In genomic region chr16:26597307-26597706, GRCm38 (mm10) we compare ENCODE assay signal across 10 mouse cellular contexts. TPM values are rescaled to one million over a fixed set of nuclear protein-coding genes. Genes with fewer than 3 reads are reported as not detected.
DNase-seq lines count a peak whose midpoint lies in the region; ATAC-seq lines count a peak whose summit lies in the region.
"Had no signal": no experiment of that assay in that cellular context is flagged by ENCODE, and none has a peak within 500 bp of the region (broad histone marks: within the 10 kb centered on the region; RNA-seq: fewer than 3 reads in every experiment).

No protein-coding gene starts in this region.

- peak; percentile 17; the same call in 1 of the 2 replicates for ATAC-seq in midbrain, embryonic 16.5 days
- no peak for ATAC-seq in midbrain, embryonic 15.5 days (replicated peaks)
- 0 out of 2 replicates have a peak, but pooled peaks have one; percentile 9 for ATAC-seq in megakaryocyte progenitor cell, adult 5-6 weeks (replicated peaks; ENCODE audit: poor library complexity)
- ATAC-seq in forebrain, embryonic 13.5 days, result no peak

- H3K9me3 ChIP-seq in midbrain, embryonic 16.5 days (replicated peaks; ENCODE audit: control insufficient read depth, low read length, poor library complexity, severe bottlenecking), result no peaks in the 10 kb centered on the region
- H3K9me3 ChIP-seq in midbrain, embryonic 15.5 days, result no peaks in the 10 kb centered on the region
- H3K9me3 ChIP-seq in forebrain, embryonic 13.5 days (replicated peaks), result no peaks in the 10 kb centered on the region

- peak; percentile 49 for DNase-seq in adrenal gland, postnatal 10 days
- DNase-seq in adrenal gland, adult 18-20 months (ENCODE audit: low spot score in 2 of 2), result no peak
- peak; percentile 6 for DNase-seq in kidney, adult 18-20 months
- DNase-seq in cerebellum, postnatal 14 days, result no peak
- DNase-seq: cerebellum, adult 18-20 months had no signal

- no peak overlapping the region for H3K4me2 ChIP-seq in midbrain, embryonic 16.5 days (ENCODE audit: low read length)
- no peak overlapping the region for H3K4me2 ChIP-seq in midbrain, embryonic 15.5 days
- H3K4me2 ChIP-seq in forebrain, embryonic 13.5 days, result no peak overlapping the region

- 69% methylated on average over 7 of the region's 7 CpGs for WGBS in midbrain, embryonic 16.5 days
- 65% methylated on average over 7 of the region's 7 CpGs for WGBS in midbrain, embryonic 15.5 days
- 73% methylated on average over 7 of the region's 7 CpGs for WGBS in forebrain, embryonic 13.5 days

- H3K27ac ChIP-seq in midbrain, embryonic 16.5 days (ENCODE audit: low read length), result no peak overlapping the region
- H3K27ac ChIP-seq in midbrain, embryonic 15.5 days, result no peak overlapping the region
- no peak overlapping the region for H3K27ac ChIP-seq in forebrain, embryonic 13.5 days
- H3K27ac ChIP-seq: macrophage had no signal

- no peak overlapping the region for H3K9ac ChIP-seq in midbrain, embryonic 16.5 days (ENCODE audit: low read depth, low read length)
- no peak overlapping the region for H3K9ac ChIP-seq in midbrain, embryonic 15.5 days
- no peak overlapping the region for H3K9ac ChIP-seq in forebrain, embryonic 13.5 days

- no peaks in the 10 kb centered on the region for H3K36me3 ChIP-seq in midbrain, embryonic 16.5 days (ENCODE audit: control insufficient read depth, insufficient read depth, low read length)
- no peaks in the 10 kb centered on the region for H3K36me3 ChIP-seq in midbrain, embryonic 15.5 days (replicated peaks)
- no peaks in the 10 kb centered on the region for H3K36me3 ChIP-seq in forebrain, embryonic 13.5 days (ENCODE audit: poor library complexity, severe bottlenecking)

- no peaks in the 10 kb centered on the region for H3K4me1 ChIP-seq in midbrain, embryonic 16.5 days (ENCODE audit: control insufficient read depth, insufficient read depth, low read length)
- H3K4me1 ChIP-seq in midbrain, embryonic 15.5 days, result peaks cover 7% of the 10 kb centered on the region; the same call in 1 of the 2 replicates
- peaks cover 12% of the 10 kb centered on the region; the same call in 1 of the 2 replicates for H3K4me1 ChIP-seq in forebrain, embryonic 13.5 days

- no peaks in the 10 kb centered on the region for H3K27me3 ChIP-seq in midbrain, embryonic 16.5 days (ENCODE audit: control insufficient read depth, insufficient read depth, low read depth, low read length)
- no peaks in the 10 kb centered on the region for H3K27me3 ChIP-seq in midbrain, embryonic 15.5 days (replicated peaks)
- no peaks in the 10 kb centered on the region for H3K27me3 ChIP-seq in forebrain, embryonic 13.5 days

- no peak overlapping the region for H3K4me3 ChIP-seq in midbrain, embryonic 16.5 days (ENCODE audit: low read depth, low read length)
- H3K4me3 ChIP-seq in midbrain, embryonic 15.5 days, result no peak overlapping the region
- no peak overlapping the region for H3K4me3 ChIP-seq in forebrain, embryonic 13.5 days

RNA-seq across cellular contexts. Expression of gene Il1rap, which starts 15.8 kb away (rescaled TPM):
- 10 to 100 TPM; 12.1 to 16.9 TPM for total RNA-seq in adrenal gland, postnatal 10 days (2021)
- 1 to 10 TPM; 3.0 to 9.5 TPM for total RNA-seq in adrenal gland, adult 18-20 months (2021)
- polyA plus RNA-seq in midbrain, embryonic 16.5 days (2015; fragmentation: Nextera tagmentation; extraction: Ambion mirVana), result 8.2 and 8.6 TPM in 2 replicates
- polyA plus RNA-seq in midbrain, embryonic 15.5 days (2015; fragmentation: Nextera tagmentation; extraction: Ambion mirVana), result 6.8 and 7.7 TPM in 2 replicates
- total RNA-seq in megakaryocyte progenitor cell, adult 5-6 weeks (2015), result 22.8 and 24.3 TPM in 2 replicates
- total RNA-seq in megakaryocyte progenitor cell, adult 5-6 weeks (2017), result 16.7 and 18.0 TPM in 2 replicates
- polyA plus RNA-seq in forebrain, embryonic 13.5 days (2015; fragmentation: Nextera tagmentation; extraction: Ambion mirVana), result 2.6 and 3.4 TPM in 2 replicates

Comparison
In these comparisons a context has a peak if more than half of its experiments do, and no peak if none do; other contexts are left out.
1. DNase-seq: peak in adrenal gland, postnatal 10 days (single experiment) and kidney, adult 18-20 months (single experiment); none in adrenal gland, adult 18-20 months (0 of 2) and cerebellum, postnatal 14 days (0 of 2).
2. ATAC-seq: peak in midbrain, embryonic 16.5 days (single experiment) and megakaryocyte progenitor cell, adult 5-6 weeks (single experiment); none in midbrain, embryonic 15.5 days (single experiment) and forebrain, embryonic 13.5 days (single experiment).